Mouse (Mus musculus): ENCODE results near the gene Fam166b. TPM values are rescaled to one million over a fixed set of nuclear protein-coding genes. Genes with fewer than 3 reads are reported as not detected.

Fam166b gene
- total and polyA plus RNA-seq, 3 experiments = 0.11 TPM; not detected in 2

DNA sequence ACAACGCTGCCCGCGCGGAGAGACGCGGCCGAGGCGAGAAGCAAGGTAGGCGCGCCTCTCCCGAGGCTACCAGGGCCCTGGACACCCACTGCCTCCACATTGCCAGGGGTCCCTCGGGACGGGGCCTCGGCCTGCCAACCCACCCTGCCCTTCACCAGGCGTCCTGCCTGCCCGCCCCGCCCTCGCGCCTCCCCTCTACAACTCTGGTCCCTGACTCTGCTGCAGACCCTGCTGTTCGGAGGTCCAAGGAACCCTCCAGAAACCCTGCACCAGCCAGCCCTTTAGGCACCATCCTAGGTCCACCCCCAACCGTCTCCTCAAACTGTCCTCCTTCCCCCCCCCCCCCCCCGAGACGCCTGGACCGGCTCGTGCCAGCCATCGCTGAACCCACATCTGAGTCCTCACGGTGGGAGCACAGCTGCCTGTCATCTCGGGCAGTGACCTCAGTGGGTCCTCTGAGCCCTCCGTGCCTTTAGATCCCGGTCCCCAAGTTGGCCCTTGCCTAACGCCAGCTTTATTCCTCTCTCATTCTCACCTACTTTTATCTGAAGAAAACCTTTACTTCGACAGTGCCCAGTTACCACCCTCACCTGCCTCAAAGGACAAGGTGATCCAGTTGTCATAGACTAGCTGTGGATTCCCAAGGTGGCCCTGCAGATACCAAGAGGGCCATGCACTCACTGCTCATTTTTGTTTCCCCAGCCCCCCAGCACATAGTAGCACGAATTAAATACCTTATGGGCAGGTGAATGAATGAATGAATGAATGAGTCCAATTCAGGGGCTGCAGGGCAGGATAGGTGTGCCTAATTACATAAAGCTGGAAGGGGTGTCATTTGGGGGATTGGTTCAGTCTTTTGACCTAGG lies 46.5 kb downstream of the Fam166b start:
- Histone ChIP-seq H3K36me3 (replicated peaks) (no peaks in the 10 kb centered on the region), H3K4me3 (ENCODE audit: low read depth, low read length) (peak overlapping the region; percentile 30; the same call in 1 of the 2 replicates), H3K4me1 (ENCODE audit: insufficient read depth, low read depth, low read length) (peaks cover 11% of the 10 kb centered on the region), H3K27me3 (ENCODE audit: insufficient read depth, low read length) (peaks cover 12% of the 10 kb centered on the region), H3K9me3 (replicated peaks) (peaks cover 5% of the 10 kb centered on the region)
- no peak for TF ChIP-seq CTCF (IDR thresholded peaks at IDR 0.05; ENCODE audit: low read depth, low read length)
- TF ChIP-seq GATA1 (IDR thresholded peaks at IDR 0.05; ENCODE audit: borderline replicate concordance, low read length) = no peak
- TF ChIP-seq POLR2AphosphoS5 (IDR thresholded peaks at IDR 0.05; ENCODE audit: insufficient replicate concordance, low read depth, low read length) = no peak
- no peak for TF ChIP-seq GATA2 (IDR thresholded peaks at IDR 0.05; ENCODE audit: borderline replicate concordance, low read depth, low read length)
- no peak for TF ChIP-seq TAL1 (conservative IDR thresholded peaks at IDR 0.05; ENCODE audit: low read depth, low read length)
- DNase-seq (ENCODE audit: low spot score) = no peak
- no peak for ATAC-seq (ENCODE audit: extremely low read depth, insufficient number of reproducible peaks, low FRiP score, poor library complexity, severe bottlenecking)

DNA sequence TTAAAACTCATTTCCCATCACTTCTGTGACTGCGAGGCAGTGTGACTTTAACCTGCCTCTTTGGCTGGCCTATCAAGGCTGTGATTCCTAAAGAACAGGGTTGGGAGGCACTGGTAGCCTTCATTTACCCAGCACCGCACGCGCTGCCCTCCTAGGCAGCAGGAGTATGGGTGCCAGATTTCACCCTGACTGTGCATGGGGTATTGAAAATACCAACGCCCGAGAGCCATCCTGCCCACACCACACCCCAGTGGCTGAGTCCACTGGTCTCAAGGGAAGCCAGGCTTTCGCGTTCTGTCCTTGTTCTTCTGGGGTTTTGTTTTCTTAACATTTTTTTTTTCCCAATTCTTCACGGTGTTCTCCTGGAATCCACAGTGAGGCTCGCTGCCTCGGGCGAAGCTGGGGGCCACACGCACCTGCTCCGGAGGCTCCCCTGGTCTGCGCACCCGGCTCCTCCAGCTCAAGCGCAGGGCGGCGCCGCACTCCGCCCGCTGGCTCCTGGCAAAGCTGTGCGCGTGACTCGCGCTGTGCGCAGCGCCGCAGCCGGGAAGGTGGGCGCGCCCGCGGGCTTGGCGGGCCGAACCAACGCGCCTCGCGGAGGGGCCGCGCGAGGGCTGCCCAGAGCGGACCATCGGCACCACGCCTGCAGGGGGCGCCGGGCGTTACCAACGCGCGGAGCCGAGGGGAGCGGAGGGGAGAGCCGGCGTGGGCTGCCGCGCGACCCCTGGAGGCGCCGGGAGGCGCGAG lies 47.4 kb downstream of the Fam166b start, which contains the start of gene Rusc2:
Rusc2 (plus strand) TSS at position 572 of the 747 bp plus-strand sequence.
- ATAC-seq (ENCODE audit: extremely low read depth, insufficient number of reproducible peaks, low FRiP score, poor library complexity, severe bottlenecking) (no peak), DNase-seq (ENCODE audit: low spot score) (no peak)
- Histone ChIP-seq H3K9me3 (replicated peaks) (peaks cover 5% of the 10 kb centered on the region), H3K4me1 (ENCODE audit: insufficient read depth, low read depth, low read length) (peaks cover 10% of the 10 kb centered on the region), H3K36me3 (replicated peaks) (no peaks in the 10 kb centered on the region), H3K27me3 (ENCODE audit: insufficient read depth, low read length) (peaks cover 15% of the 10 kb centered on the region), H3K4me3 (ENCODE audit: low read depth, low read length) (peak within 1 kb of the TSS; percentile 30; the same call in 1 of the 2 replicates)
- no peak for TF ChIP-seq GATA2 (IDR thresholded peaks at IDR 0.05; ENCODE audit: borderline replicate concordance, low read depth, low read length)
- TF ChIP-seq TAL1 (conservative IDR thresholded peaks at IDR 0.05; ENCODE audit: low read depth, low read length) = no peak
- no peak for TF ChIP-seq CTCF (IDR thresholded peaks at IDR 0.05; ENCODE audit: low read depth, low read length)
- no peak for TF ChIP-seq POLR2AphosphoS5 (IDR thresholded peaks at IDR 0.05; ENCODE audit: insufficient replicate concordance, low read depth, low read length)
- TF ChIP-seq GATA1 (IDR thresholded peaks at IDR 0.05; ENCODE audit: borderline replicate concordance, low read length) = no peak

DNA sequence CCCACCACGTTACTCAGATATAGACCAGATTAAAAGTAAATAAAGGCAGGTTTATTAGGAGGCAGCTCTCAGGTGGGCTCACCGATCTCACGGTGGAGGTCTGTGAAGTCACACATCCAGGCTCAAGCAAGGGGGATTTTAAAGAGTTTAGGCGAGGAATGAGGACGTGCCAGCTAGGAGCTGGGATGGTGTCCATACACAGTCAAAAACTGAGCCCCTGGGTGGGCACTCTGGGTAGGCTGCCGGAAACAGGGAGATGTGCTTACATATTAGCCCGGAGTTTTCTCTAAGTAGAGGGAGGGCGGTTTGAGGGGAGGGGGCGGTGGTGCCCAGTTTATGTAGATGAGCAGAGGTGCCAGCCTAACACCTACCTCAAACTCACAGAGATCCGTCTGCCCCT lies 48.0 kb downstream of the Fam166b start:
- Histone ChIP-seq H3K36me3 (replicated peaks) (no peaks in the 10 kb centered on the region), H3K27me3 (ENCODE audit: insufficient read depth, low read length) (peaks cover 15% of the 10 kb centered on the region), H3K9me3 (replicated peaks) (peaks cover 5% of the 10 kb centered on the region), H3K4me1 (ENCODE audit: insufficient read depth, low read depth, low read length) (peaks cover 9% of the 10 kb centered on the region), H3K4me3 (ENCODE audit: low read depth, low read length) (no peak overlapping the region)
- ATAC-seq (ENCODE audit: extremely low read depth, insufficient number of reproducible peaks, low FRiP score, poor library complexity, severe bottlenecking) (no peak), DNase-seq (ENCODE audit: low spot score) (no peak)
- TF ChIP-seq TAL1 (conservative IDR thresholded peaks at IDR 0.05; ENCODE audit: low read depth, low read length) (no peak), GATA1 (IDR thresholded peaks at IDR 0.05; ENCODE audit: borderline replicate concordance, low read length) (no peak), GATA2 (IDR thresholded peaks at IDR 0.05; ENCODE audit: borderline replicate concordance, low read depth, low read length) (no peak), POLR2AphosphoS5 (IDR thresholded peaks at IDR 0.05; ENCODE audit: insufficient replicate concordance, low read depth, low read length) (no peak), CTCF (IDR thresholded peaks at IDR 0.05; ENCODE audit: low read depth, low read length) (no peak)

DNA sequence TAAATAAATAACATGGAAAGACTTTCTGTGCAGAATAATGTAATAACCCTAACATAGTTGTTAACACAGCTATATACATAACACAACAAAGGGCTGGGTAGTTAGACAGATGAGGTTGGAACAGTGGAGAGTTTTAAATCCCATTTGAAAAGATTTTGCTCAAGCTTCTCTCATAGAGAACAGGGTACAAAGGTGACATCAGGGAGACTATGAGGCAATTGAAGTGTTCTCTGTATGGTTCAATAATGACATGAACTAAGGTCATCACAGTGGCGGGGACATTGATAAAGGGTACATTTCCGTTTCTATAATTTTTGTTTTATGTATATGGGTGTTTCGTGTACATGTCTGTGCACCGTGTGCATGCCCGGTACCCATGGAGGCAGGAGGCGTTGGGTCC lies 49.3 kb downstream of the Fam166b start:
- TF ChIP-seq GATA1 (IDR thresholded peaks at IDR 0.05; ENCODE audit: borderline replicate concordance, low read length) (no peak), CTCF (IDR thresholded peaks at IDR 0.05; ENCODE audit: low read depth, low read length) (no peak), POLR2AphosphoS5 (IDR thresholded peaks at IDR 0.05; ENCODE audit: insufficient replicate concordance, low read depth, low read length) (no peak), GATA2 (IDR thresholded peaks at IDR 0.05; ENCODE audit: borderline replicate concordance, low read depth, low read length) (no peak), TAL1 (conservative IDR thresholded peaks at IDR 0.05; ENCODE audit: low read depth, low read length) (no peak)
- peaks cover 5% of the 10 kb centered on the region for H3K9me3 ChIP-seq (replicated peaks)
- no peak for ATAC-seq (ENCODE audit: extremely low read depth, insufficient number of reproducible peaks, low FRiP score, poor library complexity, severe bottlenecking)
- no peaks in the 10 kb centered on the region for H3K36me3 ChIP-seq (replicated peaks)
- no peak for DNase-seq (ENCODE audit: low spot score)
- H3K27me3 ChIP-seq (ENCODE audit: insufficient read depth, low read length) = peaks cover 22% of the 10 kb centered on the region
- H3K4me3 ChIP-seq (ENCODE audit: low read depth, low read length) = no peak overlapping the region
- H3K4me1 ChIP-seq (ENCODE audit: insufficient read depth, low read depth, low read length) = peaks cover 11% of the 10 kb centered on the region

Other genes starting within 250 kb of the Fam166b start
- 5.3 and 9.4 TPM in 2 replicates for gene Atp8b5, start 162.0 kb downstream of the Fam166b start, total RNA-seq (2014; fragmentation: Nextera tagmentation)
- gene Atp8b5, start 162.0 kb downstream of the Fam166b start, total RNA-seq (2017) = 2.6 and 3.5 TPM in 2 replicates
- 0.23 and 0.24 TPM in 2 replicates for gene Atp8b5, start 162.0 kb downstream of the Fam166b start, polyA plus RNA-seq (2012)
- 11.9 and 17.1 TPM in 2 replicates for gene Rusc2, start 47.2 kb downstream of the Fam166b start, total RNA-seq (2014; fragmentation: Nextera tagmentation)
- 4.5 and 8.7 TPM in 2 replicates for gene Rusc2, start 47.2 kb downstream of the Fam166b start, total RNA-seq (2017)
- gene Rusc2, start 47.2 kb downstream of the Fam166b start, polyA plus RNA-seq (2012) = 14.5 and 18.5 TPM in 2 replicates
- gene Tesk1, start 12.8 kb upstream of the Fam166b start, total RNA-seq (2014; fragmentation: Nextera tagmentation) = 23.5 and 26.3 TPM in 2 replicates
- 8.7 and 10.6 TPM in 2 replicates for gene Tesk1, start 12.8 kb upstream of the Fam166b start, total RNA-seq (2017)
- gene Tesk1, start 12.8 kb upstream of the Fam166b start, polyA plus RNA-seq (2012) = 55.8 and 64.0 TPM in 2 replicates
- gene Cd72, start 25.5 kb upstream of the Fam166b start, total RNA-seq (2014; fragmentation: Nextera tagmentation) = 0.87 TPM in 1 of 2 replicates, not detected in the other
- gene Cd72, start 25.5 kb upstream of the Fam166b start, total RNA-seq (2017) = 0.16 and 1.3 TPM in 2 replicates
- 1.0 and 1.5 TPM in 2 replicates for gene Cd72, start 25.5 kb upstream of the Fam166b start, polyA plus RNA-seq (2012)
- gene Sit1, start 54.6 kb upstream of the Fam166b start, total RNA-seq (2014; fragmentation: Nextera tagmentation) = not detected in 2 replicates
- gene Sit1, start 54.6 kb upstream of the Fam166b start, total RNA-seq (2017) = not detected in 2 replicates
- not detected in 2 replicates for gene Sit1, start 54.6 kb upstream of the Fam166b start, polyA plus RNA-seq (2012)
- gene Ccdc107, start 63.8 kb upstream of the Fam166b start, total RNA-seq (2014; fragmentation: Nextera tagmentation) = 18.8 and 25.2 TPM in 2 replicates
- gene Ccdc107, start 63.8 kb upstream of the Fam166b start, total RNA-seq (2017) = 28.3 and 28.6 TPM in 2 replicates
- 72.0 and 82.4 TPM in 2 replicates for gene Ccdc107, start 63.8 kb upstream of the Fam166b start, polyA plus RNA-seq (2012)
- gene Arhgef39, start 70.6 kb upstream of the Fam166b start, total RNA-seq (2014; fragmentation: Nextera tagmentation) = 23.4 and 71.2 TPM in 2 replicates
- gene Arhgef39, start 70.6 kb upstream of the Fam166b start, total RNA-seq (2017) = 29.0 and 32.4 TPM in 2 replicates
- gene Arhgef39, start 70.6 kb upstream of the Fam166b start, polyA plus RNA-seq (2012) = 16.4 and 21.8 TPM in 2 replicates
- not detected in 2 replicates for gene Car9, start 77.8 kb upstream of the Fam166b start, total RNA-seq (2014; fragmentation: Nextera tagmentation)
- 0.11 and 0.12 TPM in 2 replicates for gene Car9, start 77.8 kb upstream of the Fam166b start, total RNA-seq (2017)
- gene Car9, start 77.8 kb upstream of the Fam166b start, polyA plus RNA-seq (2012) = not detected in 2 replicates
- gene Tpm2, start 94.6 kb upstream of the Fam166b start, total RNA-seq (2014; fragmentation: Nextera tagmentation) = not detected in 2 replicates
- 0.27 TPM in 1 of 2 replicates, not detected in the other for gene Tpm2, start 94.6 kb upstream of the Fam166b start, total RNA-seq (2017)
- gene Tpm2, start 94.6 kb upstream of the Fam166b start, polyA plus RNA-seq (2012) = not detected in 2 replicates
- gene Creb3, start 133.2 kb upstream of the Fam166b start, total RNA-seq (2014; fragmentation: Nextera tagmentation) = 9.4 and 9.8 TPM in 2 replicates
- gene Creb3, start 133.2 kb upstream of the Fam166b start, total RNA-seq (2017) = 60.0 and 61.0 TPM in 2 replicates
- gene Creb3, start 133.2 kb upstream of the Fam166b start, polyA plus RNA-seq (2012) = 1.6 and 1.9 TPM in 2 replicates
- gene Tln1, start 133.6 kb upstream of the Fam166b start, total RNA-seq (2014; fragmentation: Nextera tagmentation) = 166 and 262 TPM in 2 replicates
- 127 and 167 TPM in 2 replicates for gene Tln1, start 133.6 kb upstream of the Fam166b start, total RNA-seq (2017)
- 138 and 163 TPM in 2 replicates for gene Tln1, start 133.6 kb upstream of the Fam166b start, polyA plus RNA-seq (2012)
- 48.5 and 54.7 TPM in 2 replicates for gene Rgp1, start 149.6 kb upstream of the Fam166b start, total RNA-seq (2014; fragmentation: Nextera tagmentation)
- gene Rgp1, start 149.6 kb upstream of the Fam166b start, total RNA-seq (2017) = 18.6 and 23.2 TPM in 2 replicates
- 31.2 and 105 TPM in 2 replicates for gene Rgp1, start 149.6 kb upstream of the Fam166b start, polyA plus RNA-seq (2012)
- gene Gba2, start 149.7 kb upstream of the Fam166b start, total RNA-seq (2014; fragmentation: Nextera tagmentation) = 21.4 and 23.8 TPM in 2 replicates
- gene Gba2, start 149.7 kb upstream of the Fam166b start, total RNA-seq (2017) = 12.6 and 14.1 TPM in 2 replicates
- gene Gba2, start 149.7 kb upstream of the Fam166b start, polyA plus RNA-seq (2012) = 14.5 and 18.3 TPM in 2 replicates
- not detected in 2 replicates for gene Msmp, start 155.4 kb upstream of the Fam166b start, total RNA-seq (2014; fragmentation: Nextera tagmentation)
- 0.17 TPM in 1 of 2 replicates, not detected in the other for gene Msmp, start 155.4 kb upstream of the Fam166b start, total RNA-seq (2017)
- gene Msmp, start 155.4 kb upstream of the Fam166b start, polyA plus RNA-seq (2012) = not detected in 2 replicates
- gene Npr2, start 202.8 kb upstream of the Fam166b start, total RNA-seq (2014; fragmentation: Nextera tagmentation) = 6.3 TPM in 1 of 2 replicates, not detected in the other
- gene Npr2, start 202.8 kb upstream of the Fam166b start, total RNA-seq (2017) = 0.23 and 0.44 TPM in 2 replicates
- gene Npr2, start 202.8 kb upstream of the Fam166b start, polyA plus RNA-seq (2012) = 0.04 TPM in 2 replicates
- gene Spag8, start 224.5 kb upstream of the Fam166b start, total RNA-seq (2014; fragmentation: Nextera tagmentation) = 0.73 TPM in 1 of 2 replicates, not detected in the other
- gene Spag8, start 224.5 kb upstream of the Fam166b start, total RNA-seq (2017) = 0.33 and 0.41 TPM in 2 replicates
- not detected in 2 replicates for gene Spag8, start 224.5 kb upstream of the Fam166b start, polyA plus RNA-seq (2012)
- 16.2 and 18.7 TPM in 2 replicates for gene Hint2, start 227.3 kb upstream of the Fam166b start, total RNA-seq (2014; fragmentation: Nextera tagmentation)
- gene Hint2, start 227.3 kb upstream of the Fam166b start, total RNA-seq (2017) = 58.3 and 63.1 TPM in 2 replicates
- gene Hint2, start 227.3 kb upstream of the Fam166b start, polyA plus RNA-seq (2012) = 42.4 and 50.2 TPM in 2 replicates
- 2.9 and 6.0 TPM in 2 replicates for gene Tmem8b, start 239.8 kb upstream of the Fam166b start, total RNA-seq (2014; fragmentation: Nextera tagmentation)
- 0.76 and 1.1 TPM in 2 replicates for gene Tmem8b, start 239.8 kb upstream of the Fam166b start, total RNA-seq (2017)
- gene Tmem8b, start 239.8 kb upstream of the Fam166b start, polyA plus RNA-seq (2012) = 2.9 and 3.6 TPM in 2 replicates
- 0.34 TPM in 1 of 2 replicates, not detected in the other for gene Fam221b, start 240.0 kb upstream of the Fam166b start, total RNA-seq (2014; fragmentation: Nextera tagmentation)
- 0.49 and 0.58 TPM in 2 replicates for gene Fam221b, start 240.0 kb upstream of the Fam166b start, total RNA-seq (2017)
- 0.05 and 0.10 TPM in 2 replicates for gene Fam221b, start 240.0 kb upstream of the Fam166b start, polyA plus RNA-seq (2012)